Mouse (Mus musculus) cerebellum, adult 2 months (tissue): ENCODE measurements at regions not wholly inside any gene's neighbourhood (a gene's known extent, or its start where the extent isn't known, plus 50 kb on each side); places are given as distances from the start of the nearest gene placed in this dataset.

ENCODE experiments used
- DNase-seq, 2 experiments: peaks; one replicate each; pipeline ENCODE4 v3.0.0; 2021
- H3K27ac ChIP-seq: fragments of 200-500 bp; 2 replicates; pipeline ENCODE4 v1.5.1; 2012; ENCODE audit warnings: low read length, control low read depth, inconsistent platforms; ENCODE audit not compliant: insufficient read depth
- H3K27me3 ChIP-seq: fragments of 200-500 bp; 2 replicates; pipeline ENCODE4 v1.6.1; 2012; ENCODE audit warnings: inconsistent platforms, mild to moderate bottlenecking, low read length, moderate library complexity; ENCODE audit not compliant: control insufficient read depth, insufficient read depth
- H3K4me1 ChIP-seq: fragments of 200-500 bp; 2 replicates; pipeline ENCODE4 v1.6.1; 2011; ENCODE audit warnings: low read length; ENCODE audit not compliant: control insufficient read depth, insufficient read depth
- H3K4me3 ChIP-seq: fragments of 200-500 bp; replicated peaks from 2 replicates; pipeline ENCODE3; 2011; ENCODE audit warnings: mild to moderate bottlenecking, low read depth, low read length, control low read depth; ENCODE audit not compliant: insufficient read depth
- CTCF ChIP-seq: fragments of 200-500 bp; IDR thresholded peaks from 2 replicates; pipeline ENCODE4 v1.5.1; 2011; ENCODE audit warnings: low read depth, mild to moderate bottlenecking, control low read depth, low read length, moderate library complexity, borderline replicate concordance; ENCODE audit not compliant: insufficient read depth
- POLR2A ChIP-seq: fragments of 200-500 bp; IDR thresholded peaks from 2 replicates; pipeline ENCODE4 v1.6.1; 2011; ENCODE audit warnings: low read length, control low read depth, borderline replicate concordance; ENCODE audit not compliant: insufficient read depth
- WGBS: fragments of 180-500 bp; shearing (Covaris S2); methylation state at CpG from one replicate; pipeline ENCODE4 v1.1.7; 2018; 5-methylcytosine and 5-hydroxymethylcytosine counted together

GRCm38 (mm10) chr2:50347486-50348265 is 51.1 kb upstream of the Mmadhc start:
- no peak for DNase-seq
- no peak overlapping the region for H3K4me3 ChIP-seq

More at GRCm38 (mm10) chr2:50347486-50348265, 51.1 kb upstream of the Mmadhc start:
- Histone ChIP-seq H3K27ac (no peak overlapping the region), H3K4me1 (no peaks in the 10 kb centered on the region), H3K27me3 (no peaks in the 10 kb centered on the region; the same call in 1 of the 2 replicates)
- no peak for TF ChIP-seq POLR2A
- TF ChIP-seq CTCF: no peak
- 63% methylated on average over 10 of the region's 10 CpGs for WGBS
